Mouse (Mus musculus) c-Kit-positive CD71-positive TER-119-negative erythroid progenitor cells, embryonic 14.5 days (primary cell): ENCODE results near the gene Pcsk6.

Source experiments
- DNase-seq: peaks from one replicate; pipeline ENCODE4 v3.0.0-alpha.2; 2013; ENCODE audit warnings: low read depth

Pcsk6 gene

DNA sequence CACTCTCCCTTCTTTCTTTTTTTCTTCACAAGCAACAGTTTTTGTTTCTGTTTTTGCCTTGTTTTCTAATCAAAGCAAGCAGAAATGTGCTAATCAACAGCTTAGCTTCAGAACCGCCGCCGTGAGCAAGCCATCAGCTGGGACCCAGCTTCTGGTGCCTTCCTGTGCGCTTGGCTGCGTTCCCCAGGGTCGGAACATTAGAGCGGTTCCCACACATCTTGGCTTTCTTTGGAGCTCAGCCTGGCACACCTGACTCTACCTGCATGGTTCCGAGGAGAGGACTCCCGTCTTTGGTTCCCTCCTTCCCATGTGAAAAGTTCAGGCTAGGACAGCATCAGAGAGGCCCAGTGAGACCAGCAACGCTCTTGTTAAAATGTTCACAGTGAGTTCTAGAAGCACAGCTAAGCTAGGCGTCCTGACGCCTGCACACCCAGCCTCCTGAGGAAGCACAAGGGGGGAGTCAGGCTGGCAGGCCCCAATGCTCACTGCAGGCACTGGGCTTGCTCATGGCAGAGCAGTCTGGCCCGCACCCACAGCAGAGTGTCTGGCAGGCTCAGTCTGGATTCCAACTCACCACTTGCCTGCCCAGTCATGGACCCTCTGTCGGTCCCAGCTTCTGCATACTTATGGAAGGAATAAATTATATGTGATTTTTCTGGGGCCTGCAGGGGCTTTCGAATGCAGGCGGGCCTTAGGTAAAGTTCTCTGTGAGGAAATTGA, 139.7 kb downstream of the Pcsk6 start:
- no peak for DNase-seq

DNA sequence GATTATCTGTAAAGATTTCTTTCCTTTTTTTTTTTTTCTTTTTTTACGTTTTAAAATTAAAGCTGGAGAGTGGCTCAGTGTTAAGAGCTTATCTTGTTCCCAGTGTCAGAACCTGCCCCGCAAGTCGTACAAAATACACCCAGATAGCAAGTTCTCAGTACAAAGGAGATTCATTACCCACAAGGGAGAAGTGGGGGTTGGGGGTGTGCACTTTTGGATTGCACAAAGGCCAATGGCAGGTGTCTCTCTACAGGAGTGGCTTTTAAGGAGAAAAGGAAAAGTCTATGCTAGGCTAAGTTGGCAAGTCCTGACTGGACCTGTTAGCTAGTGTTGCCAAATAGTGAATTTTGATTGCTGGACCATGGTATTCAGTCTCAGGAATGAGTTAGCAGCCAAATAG, 140.3 kb downstream of the Pcsk6 start:
- no peak for DNase-seq

DNA sequence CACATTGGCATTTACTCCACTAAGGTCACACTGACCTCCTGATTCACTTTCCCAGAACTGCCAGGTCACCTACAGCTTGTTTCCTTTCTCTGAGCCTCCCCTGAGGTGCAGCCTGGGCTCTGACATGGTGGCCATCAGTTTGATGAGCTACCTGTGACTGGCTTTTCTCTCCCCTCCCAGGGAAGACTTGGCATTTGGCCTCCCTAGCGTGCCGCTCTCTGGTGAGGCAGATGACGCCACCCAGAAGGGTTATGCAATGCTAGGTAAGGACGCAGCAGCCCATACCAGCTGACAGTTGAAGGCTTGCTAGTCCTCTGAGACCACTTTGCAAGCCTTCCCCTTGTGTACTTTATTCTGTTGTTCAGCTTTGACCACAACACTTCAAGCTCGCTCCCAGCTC, 141.9 kb downstream of the Pcsk6 start:
- DNase-seq = no peak

DNA sequence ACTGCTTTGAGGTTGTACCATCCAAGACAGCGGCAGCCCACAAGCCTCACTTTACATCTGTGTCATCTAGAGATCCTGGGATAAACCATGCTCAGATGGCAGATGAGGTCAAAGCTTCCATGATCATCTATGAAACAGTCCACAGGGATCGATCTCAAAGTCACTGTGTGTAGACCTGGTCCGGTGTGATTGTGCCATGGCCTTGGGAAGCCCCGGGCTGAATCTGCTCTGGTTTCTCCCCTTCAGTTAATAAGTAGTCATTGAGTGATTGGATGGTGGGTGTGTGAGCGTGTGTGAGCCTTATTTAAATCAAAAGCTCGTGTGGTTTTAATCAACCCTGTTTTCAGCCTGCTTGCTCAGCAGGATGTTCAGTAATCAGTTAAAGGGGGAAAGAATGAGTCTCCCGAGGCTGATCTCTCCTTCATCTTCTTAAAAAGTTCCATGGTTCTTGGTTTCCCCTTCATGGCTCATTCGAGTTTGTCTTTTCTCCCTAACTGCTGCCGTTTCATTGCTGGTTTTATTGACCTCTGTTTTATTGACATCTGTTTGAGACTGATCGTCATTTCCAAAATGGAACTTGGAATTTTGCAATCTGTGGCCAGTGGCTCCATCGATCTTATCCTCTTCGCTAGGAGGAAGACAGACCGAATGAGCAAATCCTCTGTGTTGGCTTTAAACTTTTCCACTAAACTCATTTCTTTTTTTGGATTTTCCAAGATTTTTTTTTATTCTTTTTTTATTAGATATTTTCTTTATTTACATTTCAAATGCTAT, 142.5 kb downstream of the Pcsk6 start:
- no peak for DNase-seq

DNA sequence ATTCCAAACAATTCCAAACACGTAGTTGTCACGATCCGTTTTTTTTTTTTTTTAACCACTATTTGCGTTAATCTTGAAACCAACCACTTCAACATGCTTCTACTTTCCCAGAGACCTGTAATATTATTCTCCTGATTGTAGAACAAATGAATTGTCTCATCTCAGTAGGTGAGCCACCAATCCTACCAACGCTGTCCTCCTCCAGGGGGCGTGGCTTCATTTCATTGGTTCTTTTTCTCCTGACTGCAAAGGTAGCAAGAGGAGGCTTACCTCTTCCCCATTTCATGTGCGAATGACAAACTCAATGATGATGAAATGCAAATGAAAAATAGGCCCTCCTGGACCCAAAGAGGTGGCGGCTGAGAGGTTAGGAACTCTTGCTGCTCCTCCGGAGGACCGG, 143.5 kb downstream of the Pcsk6 start:
- no peak for DNase-seq

DNA sequence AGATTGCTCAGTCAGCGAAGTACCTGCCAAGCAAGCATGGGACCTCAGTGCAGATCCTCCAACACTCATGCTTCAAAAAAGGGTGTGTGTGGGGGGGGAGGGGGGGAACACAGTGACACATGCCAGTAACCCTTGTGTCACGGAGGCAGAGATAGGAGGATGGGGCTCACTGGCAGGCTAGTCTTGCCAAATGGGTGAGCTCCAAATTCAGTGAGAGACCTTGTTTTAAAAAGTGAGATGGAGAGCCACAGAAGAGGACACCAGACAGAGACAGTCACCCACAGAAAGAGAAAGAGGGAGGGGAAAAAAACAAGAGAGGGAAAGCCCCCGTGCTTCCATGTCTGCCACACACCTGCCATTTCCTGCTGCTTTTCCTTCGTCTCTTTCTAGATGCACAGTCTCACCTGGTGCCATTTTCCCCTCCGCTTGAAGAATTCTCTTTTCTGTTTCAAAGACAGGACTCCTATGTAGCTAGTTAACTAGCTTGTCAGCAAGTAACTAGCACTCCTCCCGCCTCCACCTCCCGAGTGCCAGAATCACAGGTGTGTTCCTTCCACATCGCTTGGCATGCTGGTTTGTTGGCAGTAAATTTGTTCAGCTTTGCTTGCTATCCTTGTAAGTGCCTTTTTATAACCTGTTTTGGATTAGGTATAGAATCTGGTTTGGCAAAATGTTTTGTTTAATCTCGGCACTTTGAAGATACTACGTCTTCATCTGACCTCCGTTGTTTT, 146.8 kb downstream of the Pcsk6 start:
- no peak for DNase-seq

DNA sequence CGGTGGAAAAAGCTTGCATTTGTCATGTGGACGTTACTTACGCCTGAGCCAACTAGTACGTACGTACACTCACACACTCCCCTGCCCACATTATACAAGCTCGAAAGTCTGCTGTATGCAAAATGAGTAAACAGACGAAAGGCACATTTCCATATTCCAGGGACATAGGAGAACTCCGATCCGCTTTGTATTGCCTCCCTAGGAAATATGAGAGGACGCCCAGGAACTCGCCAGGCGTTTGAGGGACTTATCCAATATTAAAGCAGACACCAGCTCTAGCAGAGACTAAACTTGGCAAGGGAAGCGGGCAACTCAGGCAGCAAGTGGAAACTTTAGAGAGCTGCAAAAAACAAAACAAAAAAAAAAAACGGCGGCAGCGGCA, 147.3 kb downstream of the Pcsk6 start:
- DNase-seq = no peak

DNA sequence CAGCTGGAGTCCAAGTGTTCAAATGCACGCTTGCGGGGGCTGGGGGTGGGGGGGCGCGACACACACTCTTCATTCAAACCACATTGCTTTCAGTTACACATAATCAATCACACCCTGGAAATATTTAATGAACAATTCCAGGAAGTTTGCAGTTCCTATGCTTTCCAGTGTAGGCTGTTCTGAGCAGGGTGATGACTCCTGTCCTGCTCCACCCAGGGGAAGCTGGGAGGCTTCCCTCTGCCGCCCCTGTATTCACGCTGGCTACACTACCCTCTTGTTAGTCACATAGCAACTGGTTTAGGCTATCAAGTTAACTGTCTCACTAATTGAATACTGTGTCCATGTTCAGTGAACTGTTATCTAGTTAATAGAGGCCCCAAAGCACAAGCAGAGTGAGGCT, 149.0 kb downstream of the Pcsk6 start:
- DNase-seq = no peak

DNA sequence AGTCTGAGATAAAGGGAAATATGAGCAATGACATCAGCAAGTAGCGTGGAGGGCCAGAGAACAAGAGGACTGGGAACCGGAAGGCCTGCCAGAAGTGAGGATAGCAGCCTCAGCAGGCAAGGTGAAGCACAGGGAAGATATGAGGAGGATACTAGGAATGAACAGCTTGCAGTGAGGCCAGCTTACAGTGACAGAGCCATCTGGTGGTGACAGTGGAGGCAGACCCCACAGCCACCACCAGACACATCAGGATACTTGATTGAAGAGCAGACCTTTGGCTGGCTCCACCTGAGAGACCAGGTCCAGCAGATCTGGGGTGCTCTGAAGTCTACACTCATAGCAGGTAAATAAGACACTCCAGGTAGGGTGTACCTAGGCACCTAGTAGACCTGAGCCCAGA, 166.2 kb downstream of the Pcsk6 start:
- no peak for DNase-seq

DNA sequence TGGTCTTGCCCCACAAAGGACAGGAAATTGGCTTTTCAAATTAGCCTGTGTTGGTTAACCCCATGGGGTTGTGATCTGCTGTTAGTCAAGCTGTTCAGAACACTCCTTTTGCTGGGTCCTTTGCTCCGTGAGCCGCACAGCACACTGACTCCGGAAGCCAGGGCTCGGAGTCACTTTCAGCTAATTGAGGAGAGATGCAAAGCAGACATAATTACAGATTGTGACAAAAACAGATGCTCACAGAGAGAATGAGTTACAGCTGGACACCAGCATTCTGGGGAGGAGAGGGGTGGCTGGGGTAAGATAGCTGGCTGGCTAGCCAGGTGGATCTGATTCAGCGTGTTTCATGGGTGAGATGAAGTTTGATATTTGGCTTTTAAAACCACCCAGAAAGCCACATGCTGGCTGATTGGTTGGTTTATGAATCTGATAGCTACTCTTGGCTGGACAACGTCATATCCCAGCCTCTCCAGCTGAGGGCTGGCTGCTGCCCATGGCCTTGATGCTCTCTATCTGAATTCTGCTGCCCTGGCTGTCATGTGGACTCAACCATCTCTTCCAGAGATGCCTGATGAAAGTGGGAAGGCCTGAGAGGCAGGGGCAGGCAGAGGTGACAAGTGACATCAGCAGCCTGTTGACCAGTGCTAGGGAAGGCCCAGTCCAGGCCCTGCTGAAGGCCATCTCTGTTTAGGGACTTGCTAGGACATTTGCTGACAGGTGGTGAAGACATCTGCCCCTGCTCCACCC, 167.4 kb downstream of the Pcsk6 start:
- DNase-seq = no peak

DNA sequence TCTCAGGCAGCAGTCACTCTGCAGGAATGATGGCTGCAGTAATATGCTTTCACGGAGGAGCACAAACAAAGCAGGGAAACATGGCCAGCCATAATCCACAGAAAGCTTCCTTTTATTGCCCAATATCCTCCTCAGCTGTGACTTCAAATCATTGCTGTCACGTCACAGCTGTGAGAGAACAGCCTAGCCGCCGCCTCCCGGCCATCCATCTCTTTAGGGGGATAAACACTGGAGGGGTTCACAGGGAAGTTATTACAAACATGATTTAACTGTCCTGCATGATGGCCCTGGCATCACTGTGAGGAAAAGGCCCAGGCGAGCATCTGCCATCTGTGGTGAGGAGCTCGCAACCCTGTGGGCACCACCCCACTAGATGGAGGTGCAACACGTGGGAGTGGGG, 175.3 kb downstream of the Pcsk6 start:
- no peak for DNase-seq

DNA sequence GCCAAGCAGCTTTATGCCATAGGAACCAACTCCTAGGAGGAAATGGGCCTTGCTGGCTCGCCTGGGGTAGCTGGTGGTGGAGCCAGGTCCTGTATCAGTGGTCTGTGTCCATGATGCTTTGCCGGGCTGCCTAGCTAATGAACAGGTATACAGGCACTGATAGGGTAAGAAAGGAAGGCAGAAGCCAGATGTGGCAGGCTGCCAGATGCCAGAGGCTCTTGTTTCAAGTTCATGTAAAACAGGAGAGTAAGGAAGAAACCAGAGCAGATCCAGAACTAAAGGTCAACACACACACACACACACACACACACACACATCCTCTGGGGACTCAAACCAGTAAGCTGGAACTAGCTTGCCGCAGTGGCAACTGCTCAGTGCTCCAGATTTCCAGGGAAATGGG, 176.7 kb downstream of the Pcsk6 start:
- DNase-seq = no peak

DNA sequence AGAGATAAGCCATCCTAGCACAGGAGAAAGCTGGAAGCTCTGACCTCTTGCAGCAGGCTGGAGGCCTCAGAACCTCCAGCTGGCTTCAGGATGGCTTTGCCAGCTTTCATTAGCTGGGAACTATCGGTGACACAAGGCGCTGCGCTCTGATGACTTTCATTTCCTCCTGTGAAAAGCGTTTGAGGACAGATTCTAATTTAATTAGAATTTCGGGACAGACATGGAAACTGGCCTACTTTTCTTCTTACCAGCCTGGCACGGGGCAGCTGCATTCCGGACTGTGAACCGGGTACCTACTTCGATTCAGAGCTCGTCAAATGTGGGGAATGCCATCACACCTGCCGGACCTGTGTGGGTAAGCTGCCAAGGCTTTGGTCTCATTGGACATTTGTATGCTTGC, 177.2 kb downstream of the Pcsk6 start:
- no peak for DNase-seq

DNA sequence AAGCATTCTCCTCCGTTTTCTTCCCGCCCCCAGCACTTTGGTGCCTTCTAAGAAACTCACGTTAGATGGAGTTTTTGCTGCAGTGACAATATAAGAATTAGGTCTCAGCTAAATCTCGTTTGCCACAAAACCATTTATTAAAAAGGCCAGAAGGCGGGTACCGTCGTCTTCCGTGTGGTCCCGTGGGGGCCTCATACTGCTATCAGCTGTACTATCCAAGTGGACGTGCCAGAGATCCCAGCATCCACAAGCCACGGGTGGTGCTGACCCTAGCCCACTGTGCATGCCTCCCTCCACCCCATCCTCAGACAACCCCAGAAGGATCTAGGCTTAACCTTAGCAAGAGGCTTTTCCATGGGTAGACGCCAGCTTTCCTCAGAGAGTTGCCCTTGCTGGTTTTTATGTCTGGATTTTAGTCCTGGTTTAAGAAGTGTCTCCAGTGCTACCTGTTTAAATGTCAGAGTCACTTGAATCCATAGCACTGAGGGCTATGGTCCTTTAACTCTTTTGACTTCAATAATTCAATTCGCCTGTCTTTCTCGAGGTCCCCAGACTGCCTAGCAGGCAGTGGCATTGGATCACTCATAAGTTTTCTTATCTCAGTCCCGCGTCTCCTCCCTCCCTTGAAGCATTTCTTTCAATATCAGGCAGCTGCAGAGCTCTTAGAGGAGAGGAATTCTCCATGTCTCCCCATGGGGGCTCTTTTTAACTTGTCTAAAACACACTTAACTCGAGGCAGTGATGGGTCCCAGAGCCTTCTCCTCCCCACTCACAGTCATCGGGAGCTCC, 178.7 kb downstream of the Pcsk6 start:
- DNase-seq = no peak

DNA sequence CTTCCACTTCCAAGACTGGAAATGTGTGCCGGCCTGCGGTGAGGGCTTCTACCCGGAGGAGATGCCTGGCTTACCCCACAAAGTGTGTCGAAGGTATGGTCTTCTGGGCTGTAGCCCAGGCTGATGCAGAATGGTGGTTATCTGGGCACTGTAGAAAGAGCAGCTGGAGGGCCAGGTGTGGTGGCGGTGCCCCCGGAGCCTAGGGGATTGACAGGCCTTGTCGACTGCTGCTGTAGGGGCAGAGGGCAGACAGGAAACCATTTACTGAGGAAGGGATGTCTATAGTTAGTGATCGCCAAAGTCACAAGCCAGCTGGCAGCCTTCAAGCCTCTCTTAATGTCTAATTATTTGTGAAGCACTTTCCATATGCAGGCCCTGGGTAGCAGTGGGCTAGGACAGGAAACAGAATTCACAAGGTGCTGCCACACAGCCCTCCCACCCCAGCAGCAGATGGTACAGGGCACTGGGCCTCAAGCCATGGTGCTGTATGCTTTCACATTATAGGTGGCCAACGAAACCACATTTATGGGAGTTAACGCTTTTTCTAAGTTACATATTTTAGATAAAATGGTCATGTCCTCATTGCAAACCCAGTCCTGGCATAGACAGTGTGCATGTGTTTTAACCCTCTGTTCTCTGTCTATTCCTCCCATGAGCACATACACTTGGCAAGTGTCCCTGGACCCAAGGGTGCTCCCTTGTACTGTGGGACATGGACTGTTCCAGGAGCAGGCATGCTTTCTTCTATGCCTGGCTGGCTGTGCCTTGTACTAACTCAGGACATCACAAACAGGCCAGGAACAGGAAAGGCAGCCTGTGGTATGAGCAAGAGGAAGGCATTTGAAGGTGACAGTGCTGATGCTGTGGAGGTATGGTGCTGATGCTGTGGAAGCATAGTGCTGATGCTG, 182.3 kb downstream of the Pcsk6 start, which contains the start of gene Gm45213:
Gm45213 (plus strand) TSS at position 51 of the 908 bp plus-strand sequence.
- no peak for DNase-seq

DNA sequence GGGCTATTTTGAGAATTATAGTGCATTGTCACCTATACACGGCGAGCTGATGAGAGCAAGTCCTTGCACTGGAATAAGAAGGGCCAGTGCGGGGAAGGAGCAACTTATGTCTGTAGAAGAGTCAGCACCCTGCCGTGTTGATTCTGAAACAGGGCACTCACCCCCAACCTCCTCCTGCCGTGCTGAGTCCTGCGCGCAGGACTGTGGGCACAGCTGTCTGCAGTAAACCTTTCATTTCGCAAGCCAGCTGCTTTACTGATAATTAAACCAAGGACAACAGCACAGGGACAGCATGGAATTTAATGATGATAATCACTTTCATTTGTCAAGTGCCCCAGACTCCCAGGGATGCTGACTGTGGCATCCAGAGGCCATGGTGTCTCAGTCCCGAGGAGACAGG, 183.1 kb downstream of the Pcsk6 start:
- no peak for DNase-seq

DNA sequence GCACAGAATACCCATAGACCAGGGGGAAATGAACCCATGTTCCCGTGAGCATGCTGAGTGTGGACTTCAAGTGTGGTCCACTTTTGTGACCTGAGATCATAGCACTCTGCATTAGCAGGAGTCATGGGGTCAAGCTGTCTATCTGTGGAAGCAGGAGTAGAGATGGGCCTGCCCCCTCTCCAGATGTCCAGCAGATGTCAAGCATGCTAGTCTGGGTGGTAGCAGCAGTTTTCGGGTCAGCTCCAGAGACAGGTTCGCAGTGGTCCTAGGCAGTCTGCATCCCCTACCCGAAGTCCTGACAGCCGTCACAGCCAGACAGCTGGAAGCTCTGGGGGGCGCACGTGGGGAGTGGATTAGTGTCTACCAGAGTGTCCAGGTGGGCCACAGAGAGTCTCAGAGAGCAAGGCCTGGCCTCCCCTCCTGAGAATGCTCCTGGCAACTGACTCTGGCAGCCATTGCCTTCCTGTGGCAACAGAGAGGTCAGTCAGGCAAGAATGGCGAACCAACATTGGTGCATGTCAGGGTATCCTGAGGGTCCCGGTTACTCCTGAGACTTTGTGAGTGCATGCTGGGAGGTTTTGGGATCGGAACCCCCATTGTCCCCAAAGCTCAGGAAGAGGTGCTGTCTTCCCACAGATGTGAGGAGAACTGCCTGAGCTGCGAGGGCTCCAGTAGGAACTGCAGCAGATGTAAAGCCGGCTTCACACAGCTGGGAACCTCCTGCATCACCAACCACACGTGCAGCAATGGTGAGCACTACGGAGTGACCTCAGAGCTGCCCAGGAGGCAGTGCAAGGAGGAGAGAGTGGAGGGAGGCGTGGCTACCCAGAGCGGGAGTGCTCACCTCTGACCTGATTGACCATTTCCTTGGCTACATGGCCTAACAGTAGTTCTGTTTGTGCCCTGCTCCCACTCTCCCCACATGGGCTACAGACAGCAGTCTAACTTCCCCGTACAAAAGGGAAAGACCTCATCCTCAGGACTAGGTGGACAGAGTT, 185.7 kb downstream of the Pcsk6 start:
- DNase-seq = no peak

DNA sequence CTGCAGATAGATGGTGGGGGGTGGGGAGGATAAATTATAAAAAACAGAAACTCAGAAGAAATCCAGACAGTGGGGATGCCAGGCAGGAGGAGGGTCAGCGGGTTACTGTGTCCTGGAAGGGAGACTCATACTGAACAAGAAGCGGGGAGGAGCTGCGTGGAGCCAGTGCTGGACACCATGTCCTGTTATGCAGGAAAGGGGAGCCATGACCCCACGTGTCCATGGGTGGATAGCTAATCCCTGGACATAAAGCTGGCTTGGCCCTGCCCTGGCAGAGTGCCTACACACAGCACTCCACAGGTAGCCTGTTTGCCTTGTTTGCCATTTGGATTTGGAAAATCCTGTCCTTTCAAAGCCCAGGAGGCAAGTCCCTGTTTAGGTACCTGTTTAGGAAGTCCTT, 186.4 kb downstream of the Pcsk6 start:
- no peak for DNase-seq
